Mouse (Mus musculus) E14TG2a.4 (cell line): ENCODE measurements around the gene Dna2.

ENCODE experiments used
- CTCF ChIP-seq: conservative IDR thresholded peaks from 2 replicates; pipeline ENCODE4 v1.5.1; 2014; ENCODE audit warnings: low read length
- POU5F1 ChIP-seq: IDR thresholded peaks from 2 replicates; pipeline ENCODE4 v1.6.1; 2014; ENCODE audit warnings: low read length, borderline replicate concordance

- TF ChIP-seq CTCF = no peak
- no peak for TF ChIP-seq POU5F1
Observed at GRCm38 (mm10) chr10:62984072-62984471, 37.2 kb downstream of the Dna2 start.
